Mouse (Mus musculus) yolk sac, embryonic 10.5 days (tissue): Measurements from ENCODE around the gene Nt5dc3.
A peak's percentile ranks its signal among the peaks of the same experiment; 100 is the strongest.

Experiments
- DNase-seq: peaks from one replicate; pipeline ENCODE4 v3.0.0-alpha.2; 2017; ENCODE audit warnings: low spot score

Gene Nt5dc3

GRCm38 (mm10) chr10:86778398-86779116, at the start of gene Nt5dc3:
Gene Nt5dc3, plus strand, starts transcription at chr10:86779005.
- DNase-seq = peak; percentile 99

GRCm38 (mm10) chr10:86730823-86731499, 47.8 kb upstream of the Nt5dc3 start:
- peak; percentile 75 for DNase-seq

- no peak for DNase-seq
Observed at GRCm38 (mm10) chr10:86731500-86731863, 47.3 kb upstream of the Nt5dc3 start.

GRCm38 (mm10) chr10:86735036-86735435, 43.8 kb upstream of the Nt5dc3 start:
- no peak for DNase-seq

GRCm38 (mm10) chr10:86742918-86743317, 35.9 kb upstream of the Nt5dc3 start:
- no peak for DNase-seq

GRCm38 (mm10) chr10:86744306-86744705, 34.5 kb upstream of the Nt5dc3 start:
- DNase-seq = no peak

- DNase-seq = no peak
Observed at GRCm38 (mm10) chr10:86755816-86756502, 22.8 kb upstream of the Nt5dc3 start.

GRCm38 (mm10) chr10:86757724-86758123, 21.1 kb upstream of the Nt5dc3 start:
- DNase-seq = no peak

GRCm38 (mm10) chr10:86758211-86758610, 20.6 kb upstream of the Nt5dc3 start:
- DNase-seq = no peak

GRCm38 (mm10) chr10:86761236-86761635, 17.6 kb upstream of the Nt5dc3 start:
- DNase-seq = no peak

- DNase-seq = no peak
Observed at GRCm38 (mm10) chr10:86761722-86762383, 17.0 kb upstream of the Nt5dc3 start.

- no peak for DNase-seq
Observed at GRCm38 (mm10) chr10:86762384-86762730, 16.4 kb upstream of the Nt5dc3 start.

- DNase-seq = no peak
Observed at GRCm38 (mm10) chr10:86763672-86764071, 15.1 kb upstream of the Nt5dc3 start, which contains the start of gene Gm49358. Gene Gm49358, plus strand, starts transcription at chr10:86763972.

GRCm38 (mm10) chr10:86765344-86765966, 13.3 kb upstream of the Nt5dc3 start:
- DNase-seq = no peak

GRCm38 (mm10) chr10:86769216-86769615, 9.6 kb upstream of the Nt5dc3 start:
- DNase-seq = no peak

GRCm38 (mm10) chr10:86769797-86770196, 9.0 kb upstream of the Nt5dc3 start:
- no peak for DNase-seq

- DNase-seq = no peak
Observed at GRCm38 (mm10) chr10:86771701-86772100, 7.1 kb upstream of the Nt5dc3 start.

GRCm38 (mm10) chr10:86772231-86772631, 6.6 kb upstream of the Nt5dc3 start:
- no peak for DNase-seq

GRCm38 (mm10) chr10:86773360-86773759, 5.4 kb upstream of the Nt5dc3 start:
- DNase-seq = no peak

GRCm38 (mm10) chr10:86776281-86776680, 2.5 kb upstream of the Nt5dc3 start:
- no peak for DNase-seq

- no peak for DNase-seq
Observed at GRCm38 (mm10) chr10:86777614-86778319, 1.0 kb upstream of the Nt5dc3 start.
